Mouse (Mus musculus) brain, embryonic 14.5 days (tissue): ENCODE measurements around the gene Trio.

Experiments
- CTCF ChIP-seq: fragments of 200-500 bp; IDR thresholded peaks from 2 replicates; pipeline ENCODE4 v1.5.1; 2012; ENCODE audit warnings: inconsistent platforms, mild to moderate bottlenecking, moderate library complexity, borderline replicate concordance; ENCODE audit not compliant: insufficient read depth, insufficient read length; ENCODE audit errors: extremely low read depth
- POLR2A ChIP-seq: fragments of 200-500 bp; IDR thresholded peaks from 2 replicates; pipeline ENCODE4 v1.6.1; 2012; ENCODE audit warnings: mild to moderate bottlenecking, inconsistent platforms, borderline replicate concordance; ENCODE audit not compliant: poor library complexity, insufficient read depth, insufficient read length, severe bottlenecking; ENCODE audit errors: extremely low read depth

- TF ChIP-seq POLR2A (no peak), CTCF (no peak)
These were observed 121.2 kb downstream of the Trio start for GRCm38 (mm10) chr15:27904346-27905005.
